Mouse (Mus musculus) intestine, postnatal 0 days (tissue): ENCODE results near the gene Pole4. TPM values are rescaled to one million over a fixed set of nuclear protein-coding genes. Genes with fewer than 3 reads are reported as not detected.
A peak's percentile ranks its signal among the peaks of the same experiment; 100 is the strongest.
"Not testable (repeated sequence)": the region's sequence is repeated elsewhere in the genome, so short reads cannot be mapped to it uniquely, and the experiment has no call there.

Experiments used
- ATAC-seq: fragments of 200-750 bp; cut with Nextera tagmentation; 2 replicates; pipeline ENCODE4 v1.8.0; 2017; ENCODE audit warnings: mild to moderate bottlenecking, moderate TSS enrichment, moderate library complexity
- H3K27ac ChIP-seq: fragments of 300-500 bp; sonication (generic); 2 replicates; pipeline ENCODE4 v1.5.1; 2014; ENCODE audit warnings: mild to moderate bottlenecking, low read depth, low read length, moderate library complexity
- H3K27me3 ChIP-seq: fragments of 300-500 bp; sonication (generic); replicated peaks from 2 replicates; pipeline ENCODE4 v1.6.1; 2014; ENCODE audit warnings: low read length, mixed read lengths; ENCODE audit not compliant: control insufficient read depth, insufficient read depth
- H3K36me3 ChIP-seq: fragments of 300-500 bp; sonication (generic); 2 replicates; pipeline ENCODE4 v1.6.1; 2014; ENCODE audit warnings: mild to moderate bottlenecking, moderate library complexity; ENCODE audit not compliant: control insufficient read depth, insufficient read depth
- H3K4me1 ChIP-seq: fragments of 300-500 bp; sonication (generic); replicated peaks from 2 replicates; pipeline ENCODE4 v1.6.1; 2014; ENCODE audit warnings: antibody characterized with exemption, low read length, mixed read lengths; ENCODE audit not compliant: control insufficient read depth, insufficient read depth
- H3K4me2 ChIP-seq: fragments of 300-500 bp; sonication (generic); replicated peaks from 2 replicates; pipeline ENCODE4 v1.6.1; 2014; ENCODE audit warnings: low read depth, mild to moderate bottlenecking, moderate library complexity
- H3K4me3 ChIP-seq: fragments of 300-500 bp; sonication (generic); 2 replicates; pipeline ENCODE4 v1.5.1; 2014; ENCODE audit warnings: low read depth, low read length
- H3K9ac ChIP-seq: fragments of 300-500 bp; sonication (generic); 2 replicates; pipeline ENCODE4 v1.6.1; 2014; ENCODE audit warnings: mild to moderate bottlenecking, low read depth, low read length
- H3K9me3 ChIP-seq: fragments of 300-500 bp; sonication (generic); 2 replicates; pipeline ENCODE4 v1.6.1; 2016; ENCODE audit warnings: mixed run types; ENCODE audit not compliant: control insufficient read depth
- CTCF ChIP-seq: sonication (generic); IDR thresholded peaks from 2 replicates; pipeline ENCODE4 v1.5.1; 2016; ENCODE audit warnings: low read depth, mild to moderate bottlenecking, control low read depth, antibody characterized with exemption, moderate library complexity
- WGBS: fragments of 180-500 bp; shearing (Covaris S2); extraction: QIAGEN DNeasy Blood & Tissue Kit; methylation state at CpG from one replicate; pipeline ENCODE4 v1.1.7; 2014; 5-methylcytosine and 5-hydroxymethylcytosine counted together
- polyA plus RNA-seq: library from polyadenylated mRNA; unstranded; fragments of >200 nt; fragmentation: Nextera tagmentation; extraction: Ambion mirVana; gene quantifications from 2 replicates; pipeline ENCODE4 v1.2.1, GENCODE M21; 2015

Pole4 gene
- polyA plus RNA-seq, 1 experiment from 2014 or later = 73.1 TPM

DNA sequence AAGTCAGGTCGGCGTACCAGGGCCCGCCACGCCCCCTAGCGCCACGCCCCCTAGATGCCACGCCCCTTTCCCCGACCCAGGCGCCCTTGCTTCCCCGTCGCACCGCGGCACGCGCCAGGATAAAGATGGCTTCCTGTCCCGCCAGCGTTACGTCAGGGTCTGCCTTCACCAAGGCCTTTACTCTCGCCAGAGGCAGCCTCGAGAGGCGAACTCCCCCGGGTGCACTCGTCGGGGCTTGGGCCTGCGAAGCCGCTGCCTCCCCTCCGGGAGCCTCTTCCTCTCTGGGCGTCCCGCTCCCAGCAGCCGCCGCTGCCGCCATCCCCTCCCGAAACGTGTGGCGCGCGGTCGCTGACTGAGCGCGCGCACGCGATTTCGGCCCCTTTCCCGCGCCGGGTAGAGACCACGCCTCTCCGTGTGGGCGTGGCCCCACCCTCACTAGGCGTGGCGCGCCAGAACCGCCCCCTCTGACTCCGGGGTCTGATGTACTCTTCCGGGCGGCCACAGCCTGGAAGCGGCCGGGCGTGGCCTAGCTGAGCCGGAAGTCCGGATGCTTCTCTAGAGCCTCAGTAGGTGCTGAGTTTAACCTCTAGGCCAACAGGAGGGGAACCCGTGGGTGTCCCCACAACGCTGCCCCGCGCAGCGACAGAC lies 52.5 kb downstream of the Pole4 start:
- Histone ChIP-seq H3K9ac (peak overlapping the region; percentile 79), H3K27ac (peak overlapping the region; percentile 93), H3K4me2 (peak overlapping the region; percentile 66), H3K4me1 (0 out of 2 replicates have a peak, but pooled peaks cover 6% of the 10 kb centered on the region), H3K4me3 (peak overlapping the region; percentile 77), H3K9me3 (no peaks in the 10 kb centered on the region), H3K27me3 (no peaks in the 10 kb centered on the region), H3K36me3 (peaks cover 13% of the 10 kb centered on the region)
- ATAC-seq = peak; percentile 100
- TF ChIP-seq CTCF = peak; percentile 39; the same call in 1 of the 2 replicates
- WGBS = under 1% methylated on average over 67 of the region's 67 CpGs

DNA sequence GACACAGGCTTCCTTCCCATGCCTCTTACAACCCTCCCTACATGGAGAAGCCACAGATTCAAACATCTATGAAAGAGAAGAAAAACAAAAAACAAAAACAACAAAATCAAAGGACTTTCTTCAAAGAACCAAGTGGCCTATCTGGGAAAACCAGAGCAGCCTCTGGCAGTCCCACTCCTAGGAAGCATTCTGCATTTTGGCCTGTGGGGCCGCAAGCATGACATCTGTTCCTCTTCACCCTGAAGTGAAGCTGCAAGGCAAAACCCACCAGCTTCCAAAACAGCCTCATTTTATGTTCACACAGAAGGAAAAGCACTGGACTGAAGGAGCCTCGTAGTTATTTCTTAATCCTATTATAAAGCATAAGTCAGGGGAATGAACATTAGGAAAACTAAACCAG lies 56.1 kb downstream of the Pole4 start:
- ATAC-seq = no peak
- TF ChIP-seq CTCF = no peak
- H3K4me1 ChIP-seq = 0 out of 2 replicates have a peak, but pooled peaks cover 6% of the 10 kb centered on the region
- no peak overlapping the region for H3K4me3 ChIP-seq
- H3K4me2 ChIP-seq = no peak overlapping the region
- no peaks in the 10 kb centered on the region for H3K27me3 ChIP-seq
- H3K27ac ChIP-seq = no peak overlapping the region
- H3K36me3 ChIP-seq = peaks cover 18% of the 10 kb centered on the region
- no peak overlapping the region for H3K9ac ChIP-seq
- H3K9me3 ChIP-seq = no peaks in the 10 kb centered on the region
- WGBS = 66% methylated on average over 2 of the region's 2 CpGs

DNA sequence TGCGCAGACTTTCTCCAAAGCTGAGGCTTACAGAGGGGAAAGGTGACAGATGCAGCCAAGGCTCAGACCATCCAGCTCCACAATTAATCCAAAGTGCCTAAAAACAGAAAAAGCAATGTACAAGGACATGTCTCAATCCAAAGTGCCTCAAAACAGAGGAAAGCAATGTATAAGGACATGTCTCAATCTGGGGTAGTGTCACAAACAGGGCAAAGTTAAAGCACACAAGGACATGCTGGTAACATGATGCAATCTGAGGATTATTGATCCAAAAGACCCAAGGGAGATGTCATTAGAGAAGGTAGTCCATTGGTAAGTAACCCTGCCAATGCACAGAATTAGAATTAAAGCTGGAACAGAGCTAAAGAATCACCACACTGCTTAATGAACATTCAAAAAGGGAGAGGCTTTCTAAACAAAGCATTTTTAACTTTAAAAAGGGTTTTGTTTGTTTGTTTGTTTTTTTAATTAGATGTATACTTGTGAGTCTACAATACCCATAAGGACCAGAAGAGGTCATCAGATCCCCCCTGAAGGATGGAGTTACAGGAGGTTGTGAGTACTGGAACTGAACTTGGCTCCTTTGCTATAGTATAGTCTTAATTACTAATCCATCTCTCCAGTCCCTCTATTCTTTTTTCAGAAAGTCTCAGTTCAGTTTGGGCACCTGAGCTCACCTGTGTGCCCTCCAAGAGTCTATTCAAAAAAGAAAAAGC lies 57.1 kb downstream of the Pole4 start:
- H3K4me3 ChIP-seq = no peak overlapping the region
- no peak overlapping the region for H3K9ac ChIP-seq
- no peaks in the 10 kb centered on the region for H3K27me3 ChIP-seq
- H3K4me2 ChIP-seq = no peak overlapping the region
- H3K9me3 ChIP-seq = no peaks in the 10 kb centered on the region
- ATAC-seq = no peak
- H3K27ac ChIP-seq = no peak overlapping the region
- 100% methylated on average over 1 of the region's 1 CpGs for WGBS
- 0 out of 2 replicates have a peak, but pooled peaks cover 6% of the 10 kb centered on the region for H3K4me1 ChIP-seq
- peaks cover 18% of the 10 kb centered on the region for H3K36me3 ChIP-seq
- TF ChIP-seq CTCF = 0 out of 2 replicates have a peak, but pooled peaks have one; percentile 18

DNA sequence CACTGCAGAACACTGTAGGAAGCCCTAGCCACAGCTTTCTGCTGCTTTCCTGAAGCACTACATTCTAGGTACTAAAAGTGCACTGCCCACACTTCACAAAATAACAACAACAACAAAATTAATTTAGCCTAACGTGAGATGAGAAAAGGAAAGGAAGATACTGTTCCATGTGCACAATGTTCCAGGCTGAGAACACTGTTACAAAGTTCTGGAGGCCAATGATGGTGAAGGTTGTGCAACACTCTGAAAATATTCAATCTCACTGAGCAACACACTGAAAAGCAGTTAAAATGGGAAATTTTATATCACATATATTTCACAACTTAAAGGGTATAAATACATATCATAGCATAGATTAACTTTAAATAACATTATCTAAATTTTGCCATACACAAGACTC lies 58.2 kb downstream of the Pole4 start:
- Histone ChIP-seq H3K4me1 (0 out of 2 replicates have a peak, but pooled peaks cover 3% of the 10 kb centered on the region), H3K4me2 (no peak overlapping the region), H3K9me3 (no peaks in the 10 kb centered on the region), H3K27me3 (no peaks in the 10 kb centered on the region), H3K9ac (no peak overlapping the region), H3K4me3 (no peak overlapping the region), H3K27ac (no peak overlapping the region), H3K36me3 (peaks cover 18% of the 10 kb centered on the region)
- ATAC-seq = no peak
- no peak for TF ChIP-seq CTCF
- WGBS = 93% methylated on average over 1 of the region's 1 CpGs

DNA sequence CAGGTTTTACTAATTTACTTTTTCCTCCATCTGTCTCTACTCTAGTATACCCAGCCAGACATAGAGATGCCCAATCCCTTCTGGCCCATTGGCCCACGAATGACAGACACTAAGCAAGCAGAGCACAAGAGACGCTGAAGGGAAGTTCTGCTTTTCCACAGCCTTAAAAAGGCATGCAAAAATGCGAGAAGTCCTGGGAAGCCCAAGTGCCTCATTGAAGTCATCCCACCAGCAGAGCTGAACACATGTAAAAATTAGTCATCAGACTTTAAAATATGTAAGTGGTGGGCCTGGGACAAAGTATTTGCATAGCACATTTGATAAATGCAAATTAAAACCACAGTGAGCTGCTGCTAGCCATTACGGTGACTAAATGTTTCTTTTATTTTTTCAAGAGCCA lies 65.1 kb downstream of the Pole4 start:
- H3K36me3 ChIP-seq = no peaks in the 10 kb centered on the region; the same call in 1 of the 2 replicates
- H3K27ac ChIP-seq = no peak overlapping the region
- no peaks in the 10 kb centered on the region for H3K27me3 ChIP-seq
- H3K4me3 ChIP-seq = no peak overlapping the region
- ATAC-seq = no peak
- no peaks in the 10 kb centered on the region for H3K4me1 ChIP-seq
- no peak for TF ChIP-seq CTCF
- H3K4me2 ChIP-seq = no peak overlapping the region
- no peak overlapping the region for H3K9ac ChIP-seq
- 74% methylated on average over 4 of the region's 4 CpGs for WGBS
- H3K9me3 ChIP-seq = no peaks in the 10 kb centered on the region

DNA sequence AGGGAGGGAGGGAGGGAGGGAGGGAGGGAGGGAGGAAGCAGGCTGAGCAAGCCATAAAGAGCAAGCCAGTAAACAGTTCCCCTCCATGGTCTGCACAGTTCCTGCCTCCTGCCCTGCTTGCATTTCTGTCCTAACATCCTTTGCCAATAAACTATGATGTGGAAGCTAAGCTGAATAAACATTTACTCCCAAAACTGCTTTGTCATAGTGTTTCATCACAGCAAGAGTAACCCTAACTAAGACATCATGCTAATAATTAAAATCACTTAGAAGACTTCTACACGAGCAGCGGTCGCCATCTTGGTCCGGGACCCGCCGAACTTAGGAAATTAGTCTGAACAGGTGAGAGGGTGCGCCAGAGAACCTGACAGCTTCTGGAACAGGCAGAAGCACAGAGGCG lies 79.8 kb downstream of the Pole4 start:
- ATAC-seq = not testable (repeated sequence)
- 97% methylated on average over 7 of the region's 8 CpGs for WGBS

More for the DNA sequence above, 79.8 kb downstream of the Pole4 start:
- H3K4me1 ChIP-seq, H3K4me3 ChIP-seq, H3K4me2 ChIP-seq, H3K9ac ChIP-seq, H3K27ac ChIP-seq, H3K9me3 ChIP-seq, H3K27me3 ChIP-seq, H3K36me3 ChIP-seq: not testable (repeated sequence)
